Mouse (Mus musculus): ENCODE data around the gene Rgl3.

Gene Rgl3

DNA sequence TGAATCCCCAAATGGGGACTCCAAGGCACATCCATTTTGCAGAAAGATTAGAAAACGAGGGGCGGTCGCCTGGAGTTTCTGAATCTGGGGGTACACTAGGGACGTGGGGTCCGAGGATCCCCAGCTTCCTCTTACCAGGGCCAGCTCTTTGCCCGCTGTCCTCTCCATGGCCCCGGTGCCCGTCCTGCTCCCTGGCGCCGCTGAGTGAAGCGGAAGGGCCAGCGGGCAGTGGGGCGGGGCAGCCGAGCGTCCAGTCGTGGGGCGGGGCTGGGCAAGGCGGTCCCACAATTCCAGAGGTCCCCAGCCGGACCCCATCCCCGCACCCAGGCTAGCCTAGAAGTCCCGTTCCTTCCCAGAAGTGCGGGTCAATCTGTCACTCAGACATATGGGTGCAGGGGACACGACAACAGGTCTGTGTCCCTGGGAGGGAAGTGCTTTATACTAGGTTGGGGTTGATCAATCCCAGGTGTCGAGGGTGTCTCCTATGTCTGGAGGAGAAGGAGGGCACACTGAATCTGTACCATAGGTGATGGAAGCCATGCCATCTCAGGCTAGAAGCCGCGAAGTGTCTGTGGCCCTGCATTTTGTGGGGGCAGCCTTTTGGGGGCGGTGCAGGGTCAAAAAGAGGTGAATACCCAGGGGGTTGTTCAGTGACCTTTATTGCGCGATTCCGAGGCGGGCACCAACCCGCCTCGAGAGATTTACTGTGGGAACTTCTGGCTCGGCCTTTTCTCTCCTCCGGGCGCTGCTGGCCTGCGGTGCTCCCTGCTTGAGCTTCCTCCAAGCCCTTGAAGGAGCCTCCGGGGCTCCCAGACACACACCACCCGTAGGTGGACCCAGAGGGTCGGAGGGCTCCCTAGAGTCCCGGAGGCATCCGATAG lies at the start of gene Rgl3:
TSS of gene Rgl3 (minus strand) at position 217 of the 881 bp plus-strand sequence.
- peak; percentile 61 for DNase-seq (ENCODE audit: low spot score)

DNA sequence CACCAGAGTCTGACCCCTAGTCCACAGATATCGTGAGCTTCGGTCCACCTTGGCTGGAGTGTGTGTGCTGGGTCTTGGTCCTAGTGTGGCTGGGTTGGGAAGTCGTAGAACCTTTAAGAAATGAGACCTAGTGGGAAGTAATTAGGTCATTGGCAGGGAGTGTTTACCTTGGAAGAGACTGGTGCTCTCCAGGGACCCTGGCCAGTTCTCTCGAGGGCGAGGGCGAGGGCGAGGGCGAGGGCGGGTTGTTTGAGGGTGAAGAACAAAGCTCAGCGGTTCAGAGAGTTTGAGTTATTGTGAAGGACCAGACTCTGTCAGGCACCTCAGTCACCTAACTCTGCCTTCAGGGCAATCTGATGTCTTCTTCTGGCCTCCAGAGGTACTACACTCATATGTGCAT lies 48.6 kb upstream of the Rgl3 start:
- DNase-seq (ENCODE audit: low spot score), result no peak

DNA sequence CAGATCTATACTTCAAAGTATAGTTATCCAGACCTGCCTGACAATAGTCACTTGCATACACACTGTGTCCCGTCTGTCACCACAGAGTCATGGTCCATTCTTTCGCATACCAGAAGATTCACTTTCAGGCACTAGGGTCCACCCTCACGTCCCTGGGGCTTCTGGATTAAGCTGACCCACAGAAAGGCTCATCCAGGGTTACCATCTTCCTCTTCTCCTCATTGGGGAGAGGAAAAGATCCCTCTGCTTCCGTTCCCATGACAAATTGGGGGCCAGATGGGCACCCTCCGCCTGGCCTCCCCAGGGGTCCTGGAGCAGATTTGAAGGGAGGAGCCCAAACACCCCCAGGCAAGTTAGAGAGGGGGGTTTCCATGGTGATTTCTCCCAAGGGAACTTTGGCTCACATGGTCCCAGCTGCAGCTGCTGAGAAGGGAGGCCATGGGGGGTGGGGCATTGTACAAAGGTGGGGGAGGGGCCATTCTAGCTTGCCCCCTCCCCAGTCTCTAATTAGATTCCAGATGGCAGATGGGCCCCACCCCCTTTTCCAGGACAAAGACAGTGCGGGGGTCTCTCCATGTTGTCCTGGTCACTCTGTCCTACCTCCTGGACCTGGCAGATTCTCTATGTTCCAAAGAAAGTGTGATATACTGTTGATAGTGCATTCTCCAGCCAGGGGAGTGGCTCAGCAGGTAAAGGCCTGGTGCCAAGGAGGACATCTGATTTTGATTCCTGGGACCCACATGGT lies 46.2 kb upstream of the Rgl3 start:
- no peak for DNase-seq (ENCODE audit: low spot score)

DNA sequence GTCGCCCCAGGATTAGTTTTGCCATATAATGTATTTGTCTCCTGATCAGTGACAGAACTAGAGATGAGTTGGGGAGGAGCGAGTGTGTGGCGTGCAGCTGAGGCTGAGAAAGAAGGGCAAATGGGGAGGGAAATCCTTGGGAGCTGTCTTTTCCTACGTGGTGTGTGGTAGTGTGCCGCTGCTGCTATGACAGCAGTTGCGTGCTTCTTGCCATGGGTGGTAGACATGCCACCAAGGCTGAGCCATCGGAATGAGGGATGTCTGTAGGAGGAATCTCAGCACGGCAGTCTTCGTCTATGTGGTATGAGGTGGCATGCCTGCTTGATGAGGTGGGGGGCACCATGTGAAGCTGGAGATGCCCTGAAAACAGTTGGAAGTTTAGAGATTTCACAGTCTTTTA lies 41.1 kb upstream of the Rgl3 start:
- no peak for DNase-seq (ENCODE audit: low spot score)

DNA sequence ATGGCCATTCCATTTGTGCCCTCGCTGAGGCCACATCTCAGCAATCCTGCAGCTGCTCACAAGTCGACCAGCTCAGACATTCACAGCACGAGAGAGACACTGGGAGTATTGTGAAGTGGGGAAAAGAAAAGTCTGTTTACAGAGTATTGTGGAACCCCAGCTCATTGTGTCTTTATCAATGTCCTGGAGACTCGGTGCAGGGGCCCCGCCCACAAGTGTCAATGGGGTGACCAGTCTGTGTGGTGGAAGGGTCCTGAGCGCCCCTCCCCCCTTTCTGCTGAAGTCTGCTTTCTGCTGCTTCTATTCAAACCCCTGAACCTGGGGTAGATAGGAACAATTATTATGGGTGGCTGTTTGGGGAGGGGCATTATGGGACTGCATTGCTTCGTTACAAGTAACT lies 39.2 kb upstream of the Rgl3 start:
- DNase-seq (ENCODE audit: low spot score), result no peak

DNA sequence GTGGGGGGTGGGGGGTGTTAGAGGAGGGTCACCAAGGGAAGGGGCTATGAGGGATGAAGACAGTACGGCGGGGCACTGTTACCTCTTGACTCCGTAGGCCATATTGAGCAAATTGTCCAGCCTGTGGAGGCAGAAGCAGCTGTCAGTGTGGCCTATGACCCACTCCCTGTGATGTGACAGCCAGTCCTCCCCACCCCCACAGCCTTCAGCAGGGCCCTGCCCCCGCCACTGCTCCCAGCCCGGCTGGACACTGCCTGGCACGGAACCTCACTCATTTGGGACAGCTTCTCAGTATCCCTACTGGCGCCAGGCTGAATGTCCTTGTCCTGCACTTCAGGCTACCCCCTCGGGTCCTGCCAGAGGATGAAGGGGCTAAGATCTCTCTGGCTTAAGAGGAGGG lies 35.3 kb upstream of the Rgl3 start:
- no peak for DNase-seq (ENCODE audit: low spot score)

DNA sequence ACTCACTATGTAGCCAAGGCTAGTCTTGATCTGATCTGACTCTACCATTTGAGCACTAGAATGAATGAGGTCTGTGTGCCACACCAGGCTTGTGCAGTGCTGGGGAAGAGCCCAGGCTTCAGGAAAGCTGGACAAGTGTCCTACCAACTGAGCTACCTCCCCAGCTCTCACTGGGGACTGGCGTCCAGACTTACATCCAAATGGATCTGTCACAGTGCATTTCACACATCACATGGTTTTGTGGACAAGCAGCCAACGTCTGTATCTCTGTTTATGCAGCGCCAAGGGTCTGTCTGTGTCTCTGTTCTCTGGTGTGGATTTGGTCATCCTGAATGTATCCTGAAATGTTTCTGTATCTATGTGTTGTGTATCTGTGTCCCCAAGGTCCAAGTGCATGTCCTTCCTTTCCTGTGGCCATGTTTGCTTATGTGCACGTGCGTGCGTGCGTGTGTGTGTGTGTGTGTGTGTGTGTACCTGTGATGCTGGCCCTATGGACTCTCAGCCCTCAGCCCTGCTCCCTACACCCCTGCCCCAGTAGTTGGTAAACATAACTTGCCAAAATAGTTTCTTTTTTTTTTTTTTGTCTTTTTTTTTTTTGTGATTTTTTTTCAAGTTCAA lies 28.1 kb upstream of the Rgl3 start:
- no peak for DNase-seq (ENCODE audit: low spot score)

DNA sequence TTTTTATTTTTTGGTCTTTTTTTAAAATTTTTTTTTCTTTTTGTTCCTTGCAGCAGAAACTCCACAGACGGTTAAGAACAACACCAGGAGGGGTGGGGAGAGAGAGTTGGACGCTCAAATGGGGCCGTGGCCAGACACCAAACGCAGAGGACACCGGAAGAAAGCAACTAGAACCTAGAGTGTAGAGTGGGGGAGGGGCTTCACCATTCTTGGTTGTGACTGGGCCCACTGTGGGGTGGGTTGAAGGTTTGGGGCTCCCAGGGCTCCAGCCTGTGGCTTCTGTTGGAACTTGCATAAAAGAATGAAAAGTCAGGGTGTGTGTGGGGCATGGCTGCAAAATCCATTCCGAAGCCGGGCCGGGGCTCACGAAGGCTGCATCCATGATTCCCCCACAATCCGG lies 27.0 kb upstream of the Rgl3 start:
- no peak for DNase-seq (ENCODE audit: low spot score)

DNA sequence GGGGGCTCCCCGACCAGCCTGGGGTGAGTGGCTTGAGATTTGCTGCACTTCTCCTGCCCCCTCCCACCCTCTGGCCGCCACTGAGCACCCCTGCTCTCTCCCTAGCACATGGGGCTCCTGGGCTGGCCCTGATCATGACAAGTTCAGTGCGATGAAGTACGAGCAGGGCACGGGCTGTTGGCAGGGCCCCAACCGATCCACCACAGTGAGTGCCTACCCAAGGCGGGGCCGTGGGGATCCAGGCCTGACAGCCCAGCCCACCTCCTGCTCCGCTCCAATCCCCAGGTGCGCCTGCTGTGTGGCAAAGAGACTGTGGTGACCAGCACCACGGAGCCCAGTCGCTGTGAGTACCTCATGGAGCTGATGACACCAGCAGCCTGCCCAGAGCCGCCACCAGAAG lies 23.5 kb upstream of the Rgl3 start:
- DNase-seq (ENCODE audit: low spot score), result no peak

DNA sequence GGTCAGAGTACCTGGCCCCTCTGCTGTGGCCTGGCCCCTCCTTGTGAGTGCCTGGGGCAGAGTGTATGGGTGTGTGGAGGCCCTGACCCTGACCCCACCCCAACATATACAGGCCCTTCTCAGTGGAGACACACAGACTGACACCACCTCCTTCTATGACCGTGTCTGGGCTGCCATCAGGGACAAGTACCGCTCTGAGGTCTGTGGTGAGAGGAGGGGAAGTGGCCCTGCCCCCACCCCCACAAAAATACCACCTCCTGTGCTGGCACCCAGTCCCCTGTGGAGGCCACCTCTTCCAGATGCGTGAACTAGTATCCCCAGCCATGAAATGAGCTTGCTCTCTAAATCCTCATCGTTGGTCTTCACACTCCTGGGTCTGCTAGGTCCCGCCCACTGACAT lies 21.8 kb upstream of the Rgl3 start:
- DNase-seq (ENCODE audit: low spot score), result no peak

DNA sequence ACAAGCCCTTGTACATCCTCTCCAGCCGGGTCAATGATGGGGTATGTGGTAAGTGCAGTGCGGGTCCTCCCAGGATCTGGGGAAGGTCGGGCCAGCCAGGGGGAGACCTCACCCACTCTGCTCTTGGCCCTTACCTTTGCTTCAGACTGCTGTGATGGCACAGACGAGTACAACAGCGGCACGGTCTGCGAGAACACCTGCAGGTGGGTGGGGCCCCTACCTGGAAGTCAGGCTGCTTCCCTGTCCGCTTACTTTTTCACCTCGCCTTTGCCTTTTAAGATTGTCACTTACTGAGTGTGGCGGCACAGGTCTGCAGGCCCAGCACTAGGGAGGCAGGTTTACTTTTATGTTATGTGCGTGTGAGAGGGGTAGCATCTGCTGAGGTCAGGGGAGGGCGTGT lies 15.3 kb upstream of the Rgl3 start:
- no peak for DNase-seq (ENCODE audit: low spot score)

DNA sequence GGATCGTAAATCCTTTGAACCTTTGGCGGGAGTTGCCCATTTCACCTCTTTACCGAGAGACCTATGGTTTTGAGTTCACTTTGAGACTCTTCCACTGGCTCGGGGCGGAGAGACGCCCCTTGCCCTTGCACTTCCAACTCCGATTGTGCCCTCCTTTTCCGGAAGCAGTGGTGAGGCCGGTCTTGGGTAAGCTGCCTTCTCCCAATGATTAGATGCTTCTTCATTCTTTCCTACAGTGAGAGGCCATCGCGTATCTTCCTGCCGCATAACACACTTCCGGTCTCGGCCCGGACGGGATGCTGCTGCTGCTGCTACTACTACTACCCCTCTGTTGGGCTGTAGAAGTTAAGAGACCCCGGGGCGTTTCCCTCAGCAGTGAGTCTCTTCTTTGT lies 13.9 kb upstream of the Rgl3 start:
- DNase-seq (ENCODE audit: low spot score), result no peak

DNA sequence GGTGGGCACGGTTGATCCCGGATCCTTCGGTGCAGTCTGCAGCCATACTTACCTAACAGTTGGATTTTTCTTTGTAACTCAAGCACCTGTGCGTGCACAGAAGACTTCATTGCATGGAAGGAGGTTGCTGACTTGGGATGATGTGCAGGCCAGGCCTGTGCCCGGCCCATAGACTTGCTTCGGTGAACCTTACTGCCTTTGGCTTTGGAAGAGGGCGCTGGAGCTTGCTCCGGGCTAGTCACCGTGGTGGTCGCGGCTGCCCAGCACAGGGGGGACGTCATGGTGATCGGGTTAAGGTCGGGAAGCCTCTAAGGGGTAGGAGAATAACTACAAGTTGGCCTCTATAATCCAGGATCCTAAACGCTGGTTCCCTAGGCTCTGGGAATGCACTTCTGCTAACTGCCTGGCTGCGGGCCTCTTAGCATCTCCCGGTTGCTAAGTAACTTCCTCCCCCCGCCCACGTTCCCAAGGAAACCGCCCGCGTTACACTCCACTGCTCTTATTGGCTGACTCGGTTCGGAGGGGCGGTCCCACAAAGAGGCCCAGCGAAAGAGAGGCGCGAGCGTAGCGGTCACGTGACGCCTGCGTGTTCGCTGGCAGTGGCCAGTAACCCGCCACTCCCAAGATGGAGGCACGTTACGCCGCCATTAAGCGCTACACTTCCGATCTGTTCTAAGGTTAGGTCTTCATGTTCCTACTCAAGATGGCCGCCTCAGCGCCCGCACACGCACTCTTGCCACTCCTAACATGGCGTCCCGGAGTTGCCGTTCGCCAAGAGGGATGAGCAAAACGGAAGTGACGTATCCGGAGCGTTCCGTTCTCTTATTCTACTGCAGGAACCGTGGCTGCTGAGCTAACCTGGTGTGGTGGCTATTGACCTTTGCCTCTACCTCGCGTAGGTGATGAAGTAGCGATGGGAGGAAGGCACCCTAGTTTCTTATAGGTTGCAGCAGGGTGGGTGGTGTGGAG lies 13.2 kb upstream of the Rgl3 start, which contains the start of the genes Ccdc151 and Prkcsh:
TSS of gene Ccdc151 (minus strand) at position 441 of the 969 bp plus-strand sequence.
TSS of gene Prkcsh (plus strand) at position 613 of the 969 bp plus-strand sequence.
- DNase-seq (ENCODE audit: low spot score), result peak; percentile 97

DNA sequence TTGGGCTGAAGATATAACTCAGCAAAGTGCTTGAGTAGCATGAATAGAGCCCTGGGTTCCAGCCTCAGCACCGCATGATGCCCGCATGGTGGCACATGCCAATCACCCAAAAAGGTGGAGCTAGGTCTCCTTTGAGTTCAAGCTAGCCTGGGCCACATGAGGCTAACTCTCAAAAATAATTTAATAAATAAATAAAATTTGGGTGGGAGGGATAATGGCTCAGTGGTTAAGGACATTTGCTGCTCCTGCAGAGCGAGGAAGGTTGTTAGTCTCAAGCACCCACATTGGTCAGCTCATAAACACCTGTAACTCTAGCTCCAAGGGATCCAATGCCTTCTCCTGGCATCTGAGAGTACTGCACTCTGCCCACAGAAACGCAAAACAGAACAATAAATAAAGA lies 12.4 kb upstream of the Rgl3 start:
- no peak for DNase-seq (ENCODE audit: low spot score)

DNA sequence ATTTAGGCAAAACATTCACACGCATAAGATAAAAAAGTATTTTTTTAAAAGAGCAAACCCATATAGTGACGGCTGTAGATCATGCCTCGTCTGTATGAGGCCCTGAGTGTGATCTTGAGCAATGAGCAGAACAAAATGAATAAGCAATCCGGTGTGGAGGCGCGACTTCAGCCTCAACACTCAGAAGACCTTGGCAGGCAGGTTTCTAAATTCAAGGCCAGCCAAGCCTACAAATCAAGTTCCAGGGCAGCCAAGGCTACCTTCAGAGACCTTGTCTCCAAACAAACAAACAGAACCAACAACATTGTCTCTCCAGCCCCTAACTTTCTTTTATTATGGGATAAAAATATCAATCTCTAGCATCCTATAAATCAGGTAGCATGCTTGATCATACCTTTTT lies 11.1 kb upstream of the Rgl3 start:
- no peak for DNase-seq (ENCODE audit: low spot score)

DNA sequence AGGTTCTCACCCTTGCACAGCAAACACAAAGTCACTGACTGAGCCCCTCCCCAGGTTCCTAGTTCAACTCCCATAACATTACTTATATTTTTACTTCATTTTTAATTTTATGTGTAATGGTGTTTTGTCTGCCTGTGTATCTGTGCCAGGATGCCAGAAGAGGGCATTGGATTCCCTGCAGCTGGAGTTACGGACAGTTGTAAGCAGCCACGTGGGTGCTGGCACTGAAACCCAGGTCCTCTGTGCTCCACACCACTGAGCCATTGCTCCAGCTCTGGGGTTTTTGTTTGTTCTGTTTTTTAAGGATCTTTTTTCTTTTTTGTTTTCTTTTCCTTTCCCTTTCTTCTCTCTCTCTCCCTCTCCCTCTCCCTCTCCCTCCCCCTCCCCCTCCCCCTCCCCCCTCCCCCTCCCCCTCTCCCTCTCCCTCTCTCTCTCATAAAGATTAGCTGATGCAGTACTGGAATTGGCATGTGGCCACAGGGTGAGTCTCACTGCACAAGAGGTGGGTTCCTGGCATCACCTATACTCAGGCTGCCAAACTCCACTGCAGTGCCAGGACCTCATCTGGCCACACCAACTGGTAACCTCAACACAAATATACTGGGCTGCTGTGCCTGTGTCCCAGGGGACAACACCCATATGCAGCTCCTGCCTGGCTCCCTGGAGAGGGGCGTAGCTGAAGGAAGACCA lies 7.1 kb upstream of the Rgl3 start:
- DNase-seq (ENCODE audit: low spot score), result no peak

DNA sequence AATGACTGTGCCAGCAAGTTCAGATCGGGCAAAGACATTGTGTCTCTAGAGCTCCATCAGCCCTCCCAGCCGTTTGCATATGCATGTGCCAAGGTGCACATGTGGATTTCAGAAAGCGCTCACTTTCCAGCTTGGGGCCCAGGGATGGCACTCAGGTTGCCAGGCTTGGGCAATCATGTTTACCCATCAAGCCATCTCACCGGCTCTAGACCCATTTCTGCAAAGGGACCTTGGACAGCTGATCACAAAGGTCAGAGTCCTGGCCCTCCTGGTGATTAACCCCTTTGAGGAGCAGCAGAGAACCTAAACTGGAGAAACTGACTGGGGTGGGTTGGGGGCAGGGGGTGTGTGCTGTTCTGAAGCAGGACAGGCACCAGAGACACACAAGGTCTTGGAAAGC lies 3.0 kb upstream of the Rgl3 start:
- DNase-seq (ENCODE audit: low spot score), result no peak

DNA sequence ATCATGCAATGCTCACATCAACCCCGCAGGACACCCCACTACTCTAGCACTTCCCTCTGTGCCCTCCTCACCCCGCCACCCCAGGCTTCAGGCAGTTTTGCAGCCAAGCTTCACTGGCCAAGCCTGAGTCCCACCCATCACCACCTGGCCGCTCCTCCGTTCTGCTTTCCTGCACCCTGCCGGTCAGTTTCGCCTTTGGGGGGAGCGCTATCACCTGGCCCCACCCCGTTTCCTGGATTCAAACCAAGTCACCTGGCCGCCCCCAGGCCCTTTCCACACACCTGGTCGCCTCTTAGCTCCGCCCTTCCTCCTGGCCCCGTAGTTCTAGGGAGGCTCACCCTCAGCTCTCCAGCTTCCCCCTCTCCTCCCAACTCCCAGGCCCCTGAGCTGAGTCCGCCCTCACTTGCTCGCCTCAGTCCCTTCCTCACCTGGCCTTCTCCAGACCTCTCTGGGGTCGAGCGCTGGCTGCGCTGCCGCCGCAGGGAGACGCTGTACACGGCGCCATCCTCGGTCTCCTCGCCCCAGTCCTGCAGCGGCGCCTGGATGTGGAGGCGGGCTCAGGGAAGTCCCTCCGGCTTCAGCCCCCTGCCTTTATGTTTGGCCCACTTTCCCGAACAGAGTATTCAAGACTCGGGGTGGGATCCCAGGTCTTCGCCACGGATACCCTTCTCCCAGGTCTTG lies 685 bp downstream of the Rgl3 start:
- peak; percentile 14 for DNase-seq (ENCODE audit: low spot score)

DNA sequence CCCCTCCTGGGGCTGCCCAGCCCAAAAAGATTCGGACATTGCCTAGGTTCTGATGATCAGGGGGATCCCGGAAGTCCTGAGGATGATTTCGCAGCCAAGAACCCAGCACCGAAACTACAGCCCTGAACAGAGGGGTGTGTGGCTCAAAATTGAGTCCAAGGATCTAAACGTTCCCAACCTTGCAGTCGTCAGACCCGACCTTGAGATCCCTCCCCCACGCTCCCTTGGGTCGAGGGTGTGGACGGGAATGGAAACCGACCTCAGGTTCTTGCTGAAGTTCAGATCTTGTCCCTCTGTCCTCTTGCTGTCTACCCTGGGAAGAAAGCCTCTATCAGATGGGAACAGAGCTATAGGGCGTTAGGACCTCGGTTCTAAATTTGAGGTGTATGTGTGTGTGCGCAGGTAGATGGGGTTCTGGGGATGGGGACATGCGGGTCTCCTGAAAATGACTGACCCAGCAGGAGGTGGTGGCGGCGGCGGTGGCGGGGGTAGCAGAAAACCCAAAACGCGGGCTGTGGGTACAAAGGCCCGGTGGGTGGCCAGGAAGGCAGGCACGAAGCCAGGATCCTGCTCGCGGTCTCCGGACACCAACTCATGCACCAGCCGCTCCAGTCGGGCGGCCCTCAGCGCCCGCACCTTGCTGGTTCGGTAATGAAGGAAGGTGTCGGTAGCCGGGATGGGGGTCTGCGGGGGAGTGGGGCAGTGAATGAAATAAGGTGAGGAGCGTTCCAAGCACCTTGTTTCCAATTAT lies 1.5 kb downstream of the Rgl3 start:
- no peak for DNase-seq (ENCODE audit: low spot score)

DNA sequence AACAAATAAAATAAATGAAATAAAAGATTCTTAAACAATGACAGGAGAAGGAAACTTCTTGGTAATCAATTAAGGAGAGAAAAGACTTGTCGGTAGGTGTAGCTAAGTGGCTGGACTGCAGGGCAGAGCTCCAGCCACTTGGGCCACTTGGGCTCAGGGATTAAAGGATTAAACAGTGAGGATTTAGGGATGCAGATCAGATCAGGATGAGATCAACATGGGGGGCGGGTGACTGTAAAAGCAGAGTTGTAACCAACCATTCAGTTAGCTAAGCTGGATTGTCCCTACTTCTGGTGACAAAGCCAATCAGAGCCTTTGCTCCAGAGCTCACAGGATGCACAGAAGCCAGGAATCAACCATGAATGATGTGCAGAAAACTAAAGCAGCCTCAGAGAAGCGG lies 5.3 kb downstream of the Rgl3 start:
- no peak for DNase-seq (ENCODE audit: low spot score)
